Mouse (Mus musculus): ENCODE results near the gene Slco2b1.

- peak; percentile 74 for TF ChIP-seq CTCF (IDR thresholded peaks at IDR 0.05; ENCODE audit: extremely low read depth, insufficient read depth, low read length)
- TF ChIP-seq POLR2A (IDR thresholded peaks at IDR 0.05; ENCODE audit: extremely low read depth, insufficient read depth, low read length), result no peak
Measured at GRCm38 (mm10) chr7:99659379-99660029, 51.6 kb downstream of the Slco2b1 start.

Data from cortical plate, adult 2 months (tissue).